Mouse (Mus musculus) neural tube, embryonic 13.5 days (tissue): Measurements from ENCODE around the gene Rnf144b. TPM values are rescaled to one million over a fixed set of nuclear protein-coding genes. Genes with fewer than 3 reads are reported as not detected.

ENCODE experiments used
- ATAC-seq: fragments of 200-750 bp; cut with Nextera tagmentation; 2 replicates; pipeline ENCODE4 v1.8.0; 2017; ENCODE audit warnings: low read depth, mild to moderate bottlenecking, moderate TSS enrichment, moderate library complexity
- H3K27ac ChIP-seq: fragments of 300-500 bp; sonication (generic); replicated peaks from 2 replicates; pipeline ENCODE4 v1.5.1; 2015; ENCODE audit warnings: moderate library complexity, mild to moderate bottlenecking, inconsistent platforms
- H3K27me3 ChIP-seq: fragments of 300-500 bp; sonication (generic); 2 replicates; pipeline ENCODE4 v1.6.1; 2015; ENCODE audit warnings: mild to moderate bottlenecking, inconsistent platforms
- H3K36me3 ChIP-seq: fragments of 300-500 bp; sonication (generic); 2 replicates; pipeline ENCODE4 v1.6.1; 2015; ENCODE audit warnings: mild to moderate bottlenecking, inconsistent platforms
- H3K4me1 ChIP-seq: fragments of 300-500 bp; sonication (generic); replicated peaks from 2 replicates; pipeline ENCODE4 v1.6.1; 2015; ENCODE audit warnings: inconsistent platforms
- H3K4me2 ChIP-seq: fragments of 300-500 bp; sonication (generic); 2 replicates; pipeline ENCODE4 v1.6.1; 2015; ENCODE audit warnings: inconsistent platforms, mild to moderate bottlenecking, moderate library complexity
- H3K4me3 ChIP-seq: fragments of 300-500 bp; sonication (generic); 2 replicates; pipeline ENCODE4 v1.5.1; 2015; ENCODE audit warnings: mild to moderate bottlenecking, inconsistent platforms
- H3K9ac ChIP-seq: fragments of 300-500 bp; sonication (generic); 2 replicates; pipeline ENCODE4 v1.6.1; 2015; ENCODE audit warnings: moderate library complexity, mild to moderate bottlenecking, inconsistent platforms
- H3K9me3 ChIP-seq: fragments of 300-500 bp; sonication (generic); 2 replicates; pipeline ENCODE4 v1.6.1; 2016; ENCODE audit warnings: inconsistent platforms
- WGBS: fragments of 180-500 bp; shearing (Covaris S2); methylation state at CpG from one replicate; pipeline ENCODE4 v1.1.7; 2015; 5-methylcytosine and 5-hydroxymethylcytosine counted together
- polyA plus RNA-seq: library from polyadenylated mRNA; unstranded; fragments of >200 nt; fragmentation: Nextera tagmentation; extraction: Ambion mirVana; gene quantifications from 2 replicates; pipeline ENCODE4 v1.2.1, GENCODE M21; 2015

Gene Rnf144b
- polyA plus RNA-seq, 1 experiment from 2014 or later, result 0.81 TPM

GRCm38 (mm10) chr13:47253711-47254110, 131.3 kb downstream of the Rnf144b start:
- no peaks in the 10 kb centered on the region for H3K27me3 ChIP-seq
- H3K9ac ChIP-seq, result no peak overlapping the region
- no peak for ATAC-seq
- H3K4me1 ChIP-seq, result peaks cover 12% of the 10 kb centered on the region; the same call in 1 of the 2 replicates
- no peak overlapping the region for H3K27ac ChIP-seq
- H3K9me3 ChIP-seq, result no peaks in the 10 kb centered on the region
- 82% methylated on average over 5 of the region's 5 CpGs for WGBS
- no peak overlapping the region for H3K4me3 ChIP-seq
- H3K4me2 ChIP-seq, result no peak overlapping the region
- H3K36me3 ChIP-seq, result no peaks in the 10 kb centered on the region

GRCm38 (mm10) chr13:47259297-47259696, 136.8 kb downstream of the Rnf144b start:
- H3K27me3 ChIP-seq, result no peaks in the 10 kb centered on the region
- H3K36me3 ChIP-seq, result no peaks in the 10 kb centered on the region
- no peak for ATAC-seq
- no peak overlapping the region for H3K4me2 ChIP-seq
- H3K9me3 ChIP-seq, result no peaks in the 10 kb centered on the region
- no peak overlapping the region for H3K4me3 ChIP-seq
- H3K9ac ChIP-seq, result no peak overlapping the region
- no peak overlapping the region for H3K27ac ChIP-seq
- H3K4me1 ChIP-seq, result peaks cover 12% of the 10 kb centered on the region; the same call in 1 of the 2 replicates
- WGBS, result 72% methylated on average over 4 of the region's 4 CpGs

- H3K4me2 ChIP-seq, result no peak overlapping the region
- H3K36me3 ChIP-seq, result no peaks in the 10 kb centered on the region
- no peaks in the 10 kb centered on the region for H3K27me3 ChIP-seq
- 64% methylated on average over 2 of the region's 2 CpGs for WGBS
- no peak overlapping the region for H3K9ac ChIP-seq
- H3K4me3 ChIP-seq, result no peak overlapping the region
- ATAC-seq, result no peak
- H3K9me3 ChIP-seq, result no peaks in the 10 kb centered on the region
- H3K4me1 ChIP-seq, result peaks cover 12% of the 10 kb centered on the region; the same call in 1 of the 2 replicates
- H3K27ac ChIP-seq, result no peak overlapping the region
Measured at GRCm38 (mm10) chr13:47261961-47262360, 139.5 kb downstream of the Rnf144b start.

- Histone ChIP-seq H3K4me2 (no peak overlapping the region), H3K9me3 (0 out of 2 replicates have a peak, but pooled peaks cover 6% of the 10 kb centered on the region), H3K4me1 (no peaks in the 10 kb centered on the region), H3K4me3 (no peak overlapping the region), H3K27ac (no peak overlapping the region), H3K36me3 (no peaks in the 10 kb centered on the region), H3K27me3 (no peaks in the 10 kb centered on the region), H3K9ac (no peak overlapping the region)
- WGBS, result 88% methylated on average over 8 of the region's 8 CpGs
- no peak for ATAC-seq
Measured at GRCm38 (mm10) chr13:47264382-47264781, 141.9 kb downstream of the Rnf144b start.

GRCm38 (mm10) chr13:47266411-47266810, 144.0 kb downstream of the Rnf144b start:
- Histone ChIP-seq H3K27ac (no peak overlapping the region), H3K4me3 (no peak overlapping the region), H3K27me3 (no peaks in the 10 kb centered on the region), H3K4me2 (no peak overlapping the region), H3K9me3 (0 out of 2 replicates have a peak, but pooled peaks cover 6% of the 10 kb centered on the region), H3K9ac (no peak overlapping the region), H3K4me1 (no peaks in the 10 kb centered on the region), H3K36me3 (no peaks in the 10 kb centered on the region)
- WGBS, result 90% methylated on average over 7 of the region's 7 CpGs
- ATAC-seq, result no peak

- H3K4me3 ChIP-seq, result no peak overlapping the region
- no peak overlapping the region for H3K27ac ChIP-seq
- H3K4me1 ChIP-seq, result peaks cover 5% of the 10 kb centered on the region
- H3K4me2 ChIP-seq, result no peak overlapping the region
- H3K27me3 ChIP-seq, result no peaks in the 10 kb centered on the region
- 0 out of 2 replicates have a peak, but pooled peaks cover 6% of the 10 kb centered on the region for H3K9me3 ChIP-seq
- 57% methylated on average over 3 of the region's 3 CpGs for WGBS
- H3K9ac ChIP-seq, result no peak overlapping the region
- H3K36me3 ChIP-seq, result no peaks in the 10 kb centered on the region
- no peak for ATAC-seq
Measured at GRCm38 (mm10) chr13:47268227-47268626, 145.8 kb downstream of the Rnf144b start.

GRCm38 (mm10) chr13:47272928-47273327, 150.5 kb downstream of the Rnf144b start:
- H3K4me3 ChIP-seq, result no peak overlapping the region
- WGBS, result 7% methylated on average over 8 of the region's 8 CpGs
- H3K4me2 ChIP-seq, result peak overlapping the region; percentile 42
- no peaks in the 10 kb centered on the region for H3K27me3 ChIP-seq
- H3K4me1 ChIP-seq, result peaks cover 19% of the 10 kb centered on the region
- 0 out of 2 replicates have a peak overlapping the region, but pooled peaks have one; percentile 2 for H3K9ac ChIP-seq
- no peaks in the 10 kb centered on the region for H3K9me3 ChIP-seq
- H3K27ac ChIP-seq, result no peak overlapping the region
- no peak for ATAC-seq
- no peaks in the 10 kb centered on the region for H3K36me3 ChIP-seq

GRCm38 (mm10) chr13:47273487-47273886, 151.0 kb downstream of the Rnf144b start:
- no peak overlapping the region for H3K27ac ChIP-seq
- WGBS, result 2% methylated on average over 11 of the region's 11 CpGs
- H3K9ac ChIP-seq, result peak overlapping the region; percentile 2; the same call in 1 of the 2 replicates
- peaks cover 25% of the 10 kb centered on the region for H3K4me1 ChIP-seq
- ATAC-seq, result peak; percentile 57; the same call in 1 of the 2 replicates
- H3K4me3 ChIP-seq, result peak overlapping the region; percentile 2; the same call in 1 of the 2 replicates
- no peaks in the 10 kb centered on the region for H3K27me3 ChIP-seq
- no peaks in the 10 kb centered on the region for H3K9me3 ChIP-seq
- no peaks in the 10 kb centered on the region for H3K36me3 ChIP-seq
- H3K4me2 ChIP-seq, result peak overlapping the region; percentile 42

GRCm38 (mm10) chr13:47274139-47274538, 151.7 kb downstream of the Rnf144b start:
- Histone ChIP-seq H3K9me3 (no peaks in the 10 kb centered on the region), H3K4me2 (no peak overlapping the region), H3K9ac (no peak overlapping the region), H3K4me1 (peaks cover 27% of the 10 kb centered on the region), H3K4me3 (no peak overlapping the region), H3K27me3 (no peaks in the 10 kb centered on the region), H3K27ac (no peak overlapping the region), H3K36me3 (no peaks in the 10 kb centered on the region)
- 3% methylated on average over 3 of the region's 3 CpGs for WGBS
- no peak for ATAC-seq

- ATAC-seq, result no peak
- peaks cover 27% of the 10 kb centered on the region for H3K4me1 ChIP-seq
- H3K36me3 ChIP-seq, result no peaks in the 10 kb centered on the region
- H3K4me3 ChIP-seq, result no peak overlapping the region
- no peak overlapping the region for H3K9ac ChIP-seq
- WGBS, result 13% methylated on average over 13 of the region's 13 CpGs
- H3K27ac ChIP-seq, result no peak overlapping the region
- no peaks in the 10 kb centered on the region for H3K27me3 ChIP-seq
- H3K9me3 ChIP-seq, result no peaks in the 10 kb centered on the region
- peak overlapping the region; percentile 13; the same call in 1 of the 2 replicates for H3K4me2 ChIP-seq
Measured at GRCm38 (mm10) chr13:47277000-47277823, 154.8 kb downstream of the Rnf144b start.

- no peak overlapping the region for H3K27ac ChIP-seq
- H3K9me3 ChIP-seq, result no peaks in the 10 kb centered on the region
- H3K27me3 ChIP-seq, result no peaks in the 10 kb centered on the region
- peaks cover 26% of the 10 kb centered on the region for H3K4me1 ChIP-seq
- H3K4me2 ChIP-seq, result peak overlapping the region; percentile 16; the same call in 1 of the 2 replicates
- H3K9ac ChIP-seq, result no peak overlapping the region
- no peak overlapping the region for H3K4me3 ChIP-seq
- ATAC-seq, result no peak
- no peaks in the 10 kb centered on the region for H3K36me3 ChIP-seq
- WGBS, result 5% methylated on average over 5 of the region's 5 CpGs
Measured at GRCm38 (mm10) chr13:47277824-47278290, 155.4 kb downstream of the Rnf144b start.

GRCm38 (mm10) chr13:47282221-47282620, 159.8 kb downstream of the Rnf144b start:
- no peaks in the 10 kb centered on the region for H3K27me3 ChIP-seq
- no peak overlapping the region for H3K4me2 ChIP-seq
- no peaks in the 10 kb centered on the region for H3K36me3 ChIP-seq
- peaks cover 15% of the 10 kb centered on the region for H3K4me1 ChIP-seq
- WGBS, result 84% methylated on average over 3 of the region's 3 CpGs
- no peak overlapping the region for H3K9ac ChIP-seq
- H3K9me3 ChIP-seq, result no peaks in the 10 kb centered on the region
- ATAC-seq, result no peak
- no peak overlapping the region for H3K4me3 ChIP-seq
- no peak overlapping the region for H3K27ac ChIP-seq
